9 mouse cellular contexts compared by ENCODE assay signal in the genomic region with DNA sequence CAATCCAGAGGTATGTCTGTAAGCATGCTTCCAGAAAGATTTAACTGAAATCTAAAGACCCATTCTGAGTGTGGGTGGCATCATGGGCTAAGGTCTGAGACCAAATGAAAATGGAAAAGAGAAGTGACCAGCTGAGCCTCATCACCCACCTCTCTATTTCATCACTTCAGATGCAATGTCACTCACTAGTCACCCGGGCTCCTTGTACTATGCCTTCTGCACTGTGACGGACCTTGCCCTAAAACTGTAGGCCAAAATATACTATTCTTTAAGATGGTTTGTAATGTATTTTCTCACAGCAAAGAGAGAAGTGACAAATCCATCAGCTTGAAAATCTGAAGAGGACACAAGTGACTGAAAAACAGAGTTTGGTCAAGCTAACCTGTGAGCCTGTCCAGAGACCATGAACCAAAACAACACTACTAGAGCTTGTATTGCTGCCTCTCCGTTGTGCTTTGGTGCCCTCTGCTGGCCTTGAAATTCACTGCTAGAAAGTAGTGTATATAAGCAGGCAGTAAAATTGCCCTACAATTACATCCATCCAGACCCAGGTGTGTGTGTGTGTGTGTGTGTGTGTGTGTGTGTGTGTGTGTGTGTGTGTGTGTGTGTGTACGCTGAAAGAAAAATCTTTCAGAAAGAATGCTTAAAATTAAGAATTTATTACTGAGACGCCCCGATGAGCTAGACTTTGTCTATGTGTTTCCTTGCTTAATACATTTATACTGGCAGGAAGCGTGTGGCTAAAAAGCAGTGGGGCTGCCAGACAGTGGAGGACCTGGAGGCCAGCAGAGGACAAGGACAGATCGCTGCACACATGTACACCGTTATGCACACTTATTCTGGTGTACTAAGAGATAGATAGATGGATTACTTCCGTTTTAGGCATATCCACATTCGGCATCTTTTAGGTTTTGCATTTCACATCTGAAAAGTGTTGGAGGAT. TPM values are rescaled to one million over a fixed set of nuclear protein-coding genes. Genes with fewer than 3 reads are reported as not detected.
A peak's percentile ranks its signal among the peaks of the same experiment; 100 is the strongest.
DNase-seq lines count a peak whose midpoint lies in the region; ATAC-seq and TF ChIP-seq lines count a peak whose summit lies in the region.
"Had no signal": no experiment of that assay in that cellular context is flagged by ENCODE, and none has a peak within 500 bp of the region (broad histone marks: within the 10 kb centered on the region; RNA-seq: fewer than 3 reads in every experiment).

No protein-coding gene starts in this region.

- no peak for TF ChIP-seq POLR2A in bone marrow, adult 2 months (IDR thresholded peaks at IDR 0.05; ENCODE audit: borderline replicate concordance, control insufficient read depth, low read depth, low read length)
- no peak for TF ChIP-seq POLR2A in thymus, adult 2 months (IDR thresholded peaks at IDR 0.05; ENCODE audit: control insufficient read depth, extremely low read depth, insufficient read depth, low read length, poor library complexity)

- WGBS in bone marrow, adult 2 months: 65% methylated on average over 11 of the region's 11 CpGs
- 53% methylated on average over 11 of the region's 11 CpGs for WGBS in embryonic facial prominence, embryonic 14.5 days
- WGBS in heart, embryonic 16.5 days: 60% methylated on average over 11 of the region's 11 CpGs
- 52% methylated on average over 11 of the region's 11 CpGs for WGBS in liver, embryonic 13.5 days (ENCODE audit: insufficient replicate concordance)
- WGBS in neural tube, embryonic 13.5 days: 62% methylated on average over 11 of the region's 11 CpGs
- 70% methylated on average over 11 of the region's 11 CpGs for WGBS in thymus, adult 2 months

- no peaks in the 10 kb centered on the region for H3K9me3 ChIP-seq in E14TG2a.4 (ENCODE audit: low read length)
- peaks cover 2% of the 10 kb centered on the region; the same call in 1 of the 2 replicates for H3K9me3 ChIP-seq in embryonic facial prominence, embryonic 14.5 days (ENCODE audit: control insufficient read depth, low read length)
- peaks cover 2% of the 10 kb centered on the region for H3K9me3 ChIP-seq in heart, embryonic 16.5 days (replicated peaks; ENCODE audit: control insufficient read depth, low read length)
- no peaks in the 10 kb centered on the region for H3K9me3 ChIP-seq in liver, embryonic 13.5 days (replicated peaks)
- no peaks in the 10 kb centered on the region; the same call in 1 of the 2 replicates for H3K9me3 ChIP-seq in neural tube, embryonic 13.5 days

- H3K4me3 ChIP-seq in E14TG2a.4 (replicated peaks; ENCODE audit: low read length): 0 out of 2 replicates have a peak overlapping the region, but pooled peaks have one; percentile 13
- H3K4me3 ChIP-seq in bone marrow, adult 2 months (replicated peaks; ENCODE audit: control insufficient read depth, low read depth, low read length): no peak overlapping the region
- H3K4me3 ChIP-seq in embryonic facial prominence, embryonic 14.5 days (ENCODE audit: low read depth, low read length): no peak overlapping the region
- no peak overlapping the region for H3K4me3 ChIP-seq in heart, embryonic 16.5 days (ENCODE audit: low read length)
- no peak overlapping the region for H3K4me3 ChIP-seq in liver, embryonic 13.5 days (replicated peaks)
- no peak overlapping the region for H3K4me3 ChIP-seq in neural tube, embryonic 13.5 days
- no peak overlapping the region for H3K4me3 ChIP-seq in thymus, adult 2 months (ENCODE audit: control insufficient read depth, insufficient read depth, low read length)
- H3K4me3 ChIP-seq: erythroblast, embryonic 14.5 days had no signal

- H3K9ac ChIP-seq in embryonic facial prominence, embryonic 14.5 days (ENCODE audit: low read depth, low read length): no peak overlapping the region
- no peak overlapping the region for H3K9ac ChIP-seq in heart, embryonic 16.5 days (ENCODE audit: low read length)
- H3K9ac ChIP-seq in liver, embryonic 13.5 days: no peak overlapping the region
- no peak overlapping the region for H3K9ac ChIP-seq in neural tube, embryonic 13.5 days

- H3K4me2 ChIP-seq in embryonic facial prominence, embryonic 14.5 days (ENCODE audit: low read depth, low read length): no peak overlapping the region
- H3K4me2 ChIP-seq in heart, embryonic 16.5 days (ENCODE audit: low read depth, low read length): no peak overlapping the region
- H3K4me2 ChIP-seq in liver, embryonic 13.5 days: no peak overlapping the region
- no peak overlapping the region for H3K4me2 ChIP-seq in neural tube, embryonic 13.5 days

- peak; percentile 85 for DNase-seq in embryonic facial prominence, embryonic 14.5 days (ENCODE audit: low spot score)
- DNase-seq in kidney, postnatal 14 days: peak; percentile 79
- DNase-seq in liver, embryonic 13.5 days: peak; percentile 20
- DNase-seq in thymus, adult 2 months: peak; percentile 68

- H3K36me3 ChIP-seq in E14TG2a.4 (ENCODE audit: insufficient read depth, low read length): no peaks in the 10 kb centered on the region
- no peaks in the 10 kb centered on the region for H3K36me3 ChIP-seq in embryonic facial prominence, embryonic 14.5 days (ENCODE audit: control insufficient read depth, insufficient read depth, low read length)
- no peaks in the 10 kb centered on the region for H3K36me3 ChIP-seq in heart, embryonic 16.5 days (ENCODE audit: control insufficient read depth, insufficient read depth)
- H3K36me3 ChIP-seq in liver, embryonic 13.5 days: no peaks in the 10 kb centered on the region
- no peaks in the 10 kb centered on the region for H3K36me3 ChIP-seq in neural tube, embryonic 13.5 days
- H3K36me3 ChIP-seq in thymus, adult 2 months (ENCODE audit: control insufficient read depth, insufficient read depth, low read length): no peaks in the 10 kb centered on the region

- ATAC-seq in embryonic facial prominence, embryonic 14.5 days (ENCODE audit: low read depth): 0 out of 2 replicates have a peak, but pooled peaks have one; percentile 69
- ATAC-seq in heart, embryonic 16.5 days (replicated peaks; ENCODE audit: extremely low read depth, insufficient read depth, low FRiP score): 0 out of 2 replicates have a peak, but pooled peaks have one; percentile 63
- ATAC-seq in liver, embryonic 13.5 days (ENCODE audit: low read depth): no peak
- ATAC-seq in neural tube, embryonic 13.5 days (ENCODE audit: low read depth): peak; percentile 88; the same call in 1 of the 2 replicates

- peaks cover 18% of the 10 kb centered on the region for H3K4me1 ChIP-seq in E14TG2a.4 (replicated peaks; ENCODE audit: low read depth, low read length)
- no peaks in the 10 kb centered on the region; the same call in 1 of the 2 replicates for H3K4me1 ChIP-seq in bone marrow, adult 2 months (ENCODE audit: control insufficient read depth, insufficient read depth, low read length)
- H3K4me1 ChIP-seq in embryonic facial prominence, embryonic 14.5 days (ENCODE audit: control insufficient read depth, insufficient read depth, low read length): peaks cover 7% of the 10 kb centered on the region; the same call in 1 of the 2 replicates
- H3K4me1 ChIP-seq in heart, embryonic 16.5 days (ENCODE audit: control insufficient read depth, insufficient read depth, low read length): no peaks in the 10 kb centered on the region
- H3K4me1 ChIP-seq in liver, embryonic 13.5 days (replicated peaks): no peaks in the 10 kb centered on the region
- 0 out of 2 replicates have a peak, but pooled peaks cover 8% of the 10 kb centered on the region for H3K4me1 ChIP-seq in neural tube, embryonic 13.5 days (replicated peaks)
- H3K4me1 ChIP-seq in thymus, adult 2 months (replicated peaks; ENCODE audit: control insufficient read depth, insufficient read depth, low read length): no peaks in the 10 kb centered on the region

- no peaks in the 10 kb centered on the region for H3K27me3 ChIP-seq in E14TG2a.4 (ENCODE audit: insufficient read depth, low read length)
- H3K27me3 ChIP-seq in embryonic facial prominence, embryonic 14.5 days (replicated peaks; ENCODE audit: control insufficient read depth, insufficient read depth, low read length): no peaks in the 10 kb centered on the region
- no peaks in the 10 kb centered on the region for H3K27me3 ChIP-seq in heart, embryonic 16.5 days (ENCODE audit: control insufficient read depth, insufficient read depth, low read length)
- no peaks in the 10 kb centered on the region for H3K27me3 ChIP-seq in liver, embryonic 13.5 days
- no peaks in the 10 kb centered on the region for H3K27me3 ChIP-seq in neural tube, embryonic 13.5 days
- no peaks in the 10 kb centered on the region for H3K27me3 ChIP-seq in thymus, adult 2 months (ENCODE audit: control insufficient read depth, insufficient read depth, low read length)

- TF ChIP-seq CTCF in E14TG2a.4 (conservative IDR thresholded peaks at IDR 0.05; ENCODE audit: low read length): peak; percentile 60
- TF ChIP-seq CTCF in bone marrow, adult 2 months (IDR thresholded peaks at IDR 0.05; ENCODE audit: control insufficient read depth, insufficient read depth, low read length): peak; percentile 62
- TF ChIP-seq CTCF in thymus, adult 2 months (IDR thresholded peaks at IDR 0.05; ENCODE audit: borderline replicate concordance, control insufficient read depth, extremely low read depth, insufficient read depth, low read length, poor library complexity): no peak

- H3K27ac ChIP-seq in bone marrow, adult 2 months (ENCODE audit: control insufficient read depth, insufficient read depth, low read depth, low read length, poor library complexity): no peak overlapping the region
- H3K27ac ChIP-seq in embryonic facial prominence, embryonic 14.5 days (replicated peaks; ENCODE audit: low read depth, low read length): no peak overlapping the region
- H3K27ac ChIP-seq in heart, embryonic 16.5 days (ENCODE audit: low read length): no peak overlapping the region
- no peak overlapping the region for H3K27ac ChIP-seq in liver, embryonic 13.5 days
- H3K27ac ChIP-seq in neural tube, embryonic 13.5 days (replicated peaks): no peak overlapping the region
- no peak overlapping the region for H3K27ac ChIP-seq in thymus, adult 2 months (ENCODE audit: control insufficient read depth, insufficient read depth, low read length)

RNA-seq across cellular contexts. Expression of gene Slc22a22, which starts 31.1 kb away (rescaled TPM):
- not detected in 2 replicates for polyA plus RNA-seq in bone marrow, adult 2 months (2011; ENCODE audit: insufficient read depth, insufficient read length, low replicate concordance, missing spikeins)
- polyA plus RNA-seq in embryonic facial prominence, embryonic 14.5 days (2014; fragmentation: Nextera tagmentation; extraction: Ambion mirVana): 0.14 TPM in 1 of 2 replicates, not detected in the other
- polyA plus RNA-seq in heart, embryonic 16.5 days (2015; fragmentation: Nextera tagmentation; extraction: Ambion mirVana): not detected in 2 replicates
- polyA plus RNA-seq in liver, embryonic 13.5 days (2015; fragmentation: Nextera tagmentation; extraction: Ambion mirVana): not detected in 2 replicates
- not detected in 2 replicates for polyA plus RNA-seq in neural tube, embryonic 13.5 days (2015; fragmentation: Nextera tagmentation; extraction: Ambion mirVana)
- not detected in 2 replicates for polyA plus RNA-seq in thymus, adult 2 months (2012; rRNA removed)
- polyA plus RNA-seq: erythroblast, embryonic 14.5 days had no signal

Comparison
In these comparisons a context has a peak if more than half of its experiments do, and no peak if none do; other contexts are left out.
1. DNase-seq: peak in every context shown above with its lines; median percentile 85 in embryonic facial prominence, embryonic 14.5 days; 79 in kidney, postnatal 14 days; 68 in thymus, adult 2 months; 20 in liver, embryonic 13.5 days.